Mouse (Mus musculus): ENCODE measurements around the gene Tmem273.

Gene Tmem273

GRCm38 (mm10) chr14:32861656-32862055 lies 75.9 kb downstream of the Tmem273 start:
- no peak for DNase-seq

GRCm38 (mm10) chr14:32865331-32865730 lies 79.6 kb downstream of the Tmem273 start:
- DNase-seq, result no peak
